Mouse (Mus musculus): Measurements from ENCODE around the gene Etfbkmt.
"Not testable (repeated sequence)": the region's sequence is repeated elsewhere in the genome, so short reads cannot be mapped to it uniquely, and the experiment has no call there.

The Etfbkmt gene

GRCm38 (mm10) chr6:149119853-149120252, 19.8 kb upstream of the Etfbkmt start:
- TF ChIP-seq GATA4 (IDR thresholded peaks at IDR 0.05; ENCODE audit: insufficient replicate concordance, low read length): no peak

DNA sequence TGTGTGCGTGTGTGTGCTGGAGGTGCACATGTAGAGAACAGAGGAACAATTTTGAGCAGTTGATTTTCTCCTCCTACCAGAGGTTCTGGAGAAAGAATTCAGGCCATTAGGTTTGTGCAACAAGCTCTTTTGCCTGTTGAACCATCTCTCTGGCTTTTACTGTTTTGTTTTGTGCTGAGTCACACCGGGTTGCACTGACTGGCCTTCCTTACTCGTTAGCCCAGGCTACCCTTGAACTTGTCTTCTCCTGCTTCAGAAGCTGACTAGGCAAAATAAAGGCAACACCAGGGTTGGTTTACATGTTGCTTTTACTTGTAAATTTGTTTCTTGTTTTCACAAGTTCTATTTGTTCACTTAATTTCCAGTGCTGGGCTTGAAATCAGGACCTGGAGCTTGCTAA, 16.6 kb upstream of the Etfbkmt start:
- TF ChIP-seq GATA4 (IDR thresholded peaks at IDR 0.05; ENCODE audit: insufficient replicate concordance, low read length): no peak

DNA sequence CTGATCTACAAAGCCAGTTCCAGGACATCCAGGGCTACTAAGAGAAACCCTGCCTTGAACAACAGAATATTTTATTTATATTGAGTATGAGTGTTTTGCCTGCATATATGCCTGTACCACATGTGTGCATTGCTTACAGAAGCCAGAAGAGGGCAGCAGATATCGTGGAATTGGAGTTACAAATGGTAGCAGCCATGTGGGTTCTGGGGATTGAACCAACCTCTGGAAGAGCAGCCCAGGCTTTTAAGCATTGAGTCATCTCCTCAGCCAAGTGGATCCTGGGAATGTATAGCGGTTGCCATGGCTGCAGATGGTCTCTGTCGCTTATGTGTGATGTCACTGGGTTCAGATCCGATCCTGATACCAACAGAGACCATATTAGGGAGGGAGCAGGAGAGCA, 13.0 kb upstream of the Etfbkmt start:
- TF ChIP-seq GATA4 (IDR thresholded peaks at IDR 0.05; ENCODE audit: insufficient replicate concordance, low read length): no peak

GRCm38 (mm10) chr6:149129870-149130269, 9.8 kb upstream of the Etfbkmt start, which contains the start of gene Gm10203:
Gene Gm10203, plus strand, starts transcription at chr6:149130170.
- not testable (repeated sequence) for TF ChIP-seq GATA4 (IDR thresholded peaks at IDR 0.05; ENCODE audit: insufficient replicate concordance, low read length)

GRCm38 (mm10) chr6:149131111-149131510, 8.5 kb upstream of the Etfbkmt start:
- TF ChIP-seq GATA4 (IDR thresholded peaks at IDR 0.05; ENCODE audit: insufficient replicate concordance, low read length): no peak

DNA sequence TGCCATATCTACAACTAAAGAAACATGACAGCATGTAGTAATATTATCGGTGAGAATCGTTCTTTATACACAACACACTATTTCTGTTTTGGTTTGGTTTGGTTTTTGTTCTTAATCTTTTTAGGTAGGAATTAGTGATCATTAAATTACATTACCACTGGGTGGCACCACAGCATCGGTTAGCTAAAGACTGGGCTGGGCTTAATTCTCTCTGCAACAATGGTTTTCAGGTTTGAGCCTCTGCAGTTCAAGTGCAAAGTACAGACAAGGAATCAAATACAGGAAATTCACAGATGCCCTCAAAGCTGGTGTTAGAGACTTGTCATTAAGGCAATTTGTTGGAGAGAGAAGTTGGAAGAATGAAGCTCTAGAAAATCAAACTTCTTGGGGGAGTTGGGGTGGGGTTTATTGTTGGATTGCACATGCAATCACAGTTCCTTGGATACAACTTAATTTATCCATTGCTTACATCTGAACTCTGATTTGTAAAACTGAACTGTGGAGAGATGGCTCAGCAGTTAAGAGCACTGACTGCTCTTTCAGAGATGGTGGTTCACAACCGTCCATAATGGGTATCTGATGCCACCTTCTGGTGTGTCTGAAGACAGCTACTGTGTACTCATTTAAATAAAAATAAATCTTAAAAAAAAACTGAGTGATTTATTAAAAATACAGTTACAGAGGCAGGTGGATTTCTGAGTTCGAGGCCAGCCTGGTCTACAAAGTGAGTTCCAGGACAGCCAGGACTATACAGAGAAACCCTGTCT, 7.2 kb upstream of the Etfbkmt start:
- no peak for TF ChIP-seq GATA4 (IDR thresholded peaks at IDR 0.05; ENCODE audit: insufficient replicate concordance, low read length)

DNA sequence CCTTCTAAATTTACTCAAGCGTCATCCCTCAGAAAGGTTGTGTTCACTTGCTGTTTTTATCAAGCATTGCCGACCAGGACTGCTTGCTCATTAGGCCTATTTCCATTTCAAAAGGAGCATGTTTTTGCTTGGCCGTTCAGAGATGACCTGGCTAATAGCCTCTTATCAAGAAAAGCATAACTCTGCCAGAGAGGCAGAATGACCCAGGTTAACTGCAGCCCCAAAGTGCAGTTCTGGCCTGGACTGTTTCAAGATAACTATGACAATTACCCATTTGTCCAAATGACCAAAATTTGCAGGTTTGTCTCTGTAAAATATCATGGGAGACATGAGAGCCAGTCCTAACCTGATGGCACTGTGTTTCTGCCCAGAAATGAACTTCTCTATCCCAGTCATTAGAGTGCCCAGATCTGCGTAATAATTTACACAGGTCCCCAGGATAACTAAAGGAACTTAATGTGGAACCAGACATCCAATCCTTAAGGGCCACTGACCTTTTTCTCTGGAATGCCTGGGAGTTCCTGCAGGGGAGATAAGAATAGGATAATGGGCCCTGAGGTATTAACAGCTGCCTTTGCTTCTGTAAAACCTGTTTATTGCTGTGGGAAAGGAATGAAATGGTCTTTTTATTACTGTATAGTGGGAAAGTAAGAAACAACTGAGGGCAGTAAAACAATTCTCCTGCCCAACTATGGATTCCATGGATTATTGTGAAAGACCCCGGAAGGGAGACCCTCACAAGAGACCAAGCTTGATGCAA, 5.1 kb upstream of the Etfbkmt start:
- peak; percentile 88; the same call in 1 of the 2 replicates for TF ChIP-seq GATA4 (IDR thresholded peaks at IDR 0.05; ENCODE audit: insufficient replicate concordance, low read length)

- no peak for TF ChIP-seq GATA4 (IDR thresholded peaks at IDR 0.05; ENCODE audit: insufficient replicate concordance, low read length)
These were observed 4.0 kb upstream of the Etfbkmt start for GRCm38 (mm10) chr6:149135631-149136030.

GRCm38 (mm10) chr6:149137936-149138335, 1.7 kb upstream of the Etfbkmt start:
- no peak for TF ChIP-seq GATA4 (IDR thresholded peaks at IDR 0.05; ENCODE audit: insufficient replicate concordance, low read length)

GRCm38 (mm10) chr6:149139011-149139410, 638 bp upstream of the Etfbkmt start:
- no peak for TF ChIP-seq GATA4 (IDR thresholded peaks at IDR 0.05; ENCODE audit: insufficient replicate concordance, low read length)

GRCm38 (mm10) chr6:149141393-149142173, 1.9 kb downstream of the Etfbkmt start:
- TF ChIP-seq GATA4 (IDR thresholded peaks at IDR 0.05; ENCODE audit: insufficient replicate concordance, low read length): no peak

GRCm38 (mm10) chr6:149145143-149145542, 5.5 kb downstream of the Etfbkmt start:
- no peak for TF ChIP-seq GATA4 (IDR thresholded peaks at IDR 0.05; ENCODE audit: insufficient replicate concordance, low read length)

- TF ChIP-seq GATA4 (IDR thresholded peaks at IDR 0.05; ENCODE audit: insufficient replicate concordance, low read length): no peak
These were observed 9.0 kb downstream of the Etfbkmt start for GRCm38 (mm10) chr6:149148436-149149229.

DNA sequence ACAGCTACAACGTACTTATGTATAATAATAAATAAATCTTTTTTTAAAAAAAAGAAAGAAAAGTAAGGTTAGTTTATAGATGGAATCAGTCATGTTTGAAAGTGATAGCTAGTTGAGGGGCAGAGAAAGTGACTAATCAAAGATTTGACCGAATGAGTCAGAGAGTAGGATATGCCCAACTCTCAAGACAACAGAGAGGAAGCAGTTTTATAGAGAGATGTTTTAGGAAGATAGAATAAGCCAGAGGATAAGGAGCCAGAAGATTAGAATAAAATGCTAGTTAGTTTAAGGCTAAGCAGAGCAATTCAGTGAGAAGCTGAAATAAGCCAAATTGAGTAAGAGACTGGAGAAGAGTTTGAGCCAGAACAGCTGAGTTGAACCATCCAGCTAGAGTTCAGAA, 12.5 kb downstream of the Etfbkmt start:
- no peak for TF ChIP-seq GATA4 (IDR thresholded peaks at IDR 0.05; ENCODE audit: insufficient replicate concordance, low read length)

Data from liver, adult (tissue).